Mouse (Mus musculus): ENCODE measurements around the gene Rpgrip1l.

- TF ChIP-seq ZC3H11A (IDR thresholded peaks at IDR 0.05; ENCODE audit: low read depth, low read length) (no peak), UBTF (IDR thresholded peaks at IDR 0.05; ENCODE audit: low read depth, low read length) (no peak), CTCF (conservative IDR thresholded peaks at IDR 0.05 in 1 of 2, IDR thresholded peaks at IDR 0.05 in 1 of 2; ENCODE audit: low read depth in 2 of 2, low read length in 2 of 2) (no peak), SMC3 (IDR thresholded peaks at IDR 0.05; ENCODE audit: low read depth, low read length) (no peak), POLR2A (IDR thresholded peaks at IDR 0.05; ENCODE audit: low read depth, low read length) (no peak), GABPA (IDR thresholded peaks at IDR 0.05; ENCODE audit: insufficient replicate concordance, low read depth, low read length) (no peak), CHD1 (IDR thresholded peaks at IDR 0.05; ENCODE audit: low read depth, low read length) (no peak), ELF1 (IDR thresholded peaks at IDR 0.05; ENCODE audit: low read depth, low read length) (no peak), EP300 (IDR thresholded peaks at IDR 0.05; ENCODE audit: low read length) (no peak), ZMIZ1 (IDR thresholded peaks at IDR 0.05; ENCODE audit: low read depth, low read length) (no peak), HCFC1 (IDR thresholded peaks at IDR 0.05; ENCODE audit: low read depth, low read length) (no peak), ZNF384 (IDR thresholded peaks at IDR 0.05; ENCODE audit: low read depth, low read length) (no peak), JUND (conservative IDR thresholded peaks at IDR 0.05; ENCODE audit: low read depth, low read length) (no peak)
These were observed 98.8 kb downstream of the Rpgrip1l start for GRCm38 (mm10) chr8:91214287-91214686.

Measured in CH12.LX (cell line).